Mouse (Mus musculus): ENCODE measurements at regions not wholly inside any gene's neighbourhood (a gene's known extent, or its start where the extent isn't known, plus 50 kb on each side); places are given as distances from the start of the nearest gene placed in this dataset.

DNA sequence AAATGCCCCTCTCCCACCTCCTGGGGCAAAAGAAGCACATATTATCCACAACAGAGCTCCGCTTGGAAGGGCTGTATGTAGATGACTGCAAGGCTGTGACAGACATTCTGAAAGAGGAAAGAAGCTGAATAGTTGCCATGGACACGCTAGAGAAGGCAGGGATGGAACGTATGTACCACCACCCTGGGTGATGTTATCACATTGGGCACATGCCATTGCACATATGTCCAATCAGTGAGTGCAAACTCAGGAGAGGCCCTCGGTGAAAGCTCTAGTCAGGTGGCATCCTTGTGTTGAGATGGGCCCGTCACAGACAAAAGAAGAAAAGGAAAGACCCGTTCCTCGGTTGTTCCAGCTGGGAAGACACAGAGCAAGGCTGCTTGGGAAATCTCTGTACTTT is 99.8 kb downstream of the Sox2 start:
- TF ChIP-seq CTCF (IDR thresholded peaks at IDR 0.05; ENCODE audit: low read depth, low read length) = no peak
- no peak for TF ChIP-seq POLR2A (IDR thresholded peaks at IDR 0.05; ENCODE audit: extremely low read depth, insufficient read depth, low read length)
